Mouse (Mus musculus): ENCODE measurements at regions not wholly inside any gene's neighbourhood (a gene's known extent, or its start where the extent isn't known, plus 50 kb on each side); places are given as distances from the start of the nearest gene placed in this dataset.

DNA sequence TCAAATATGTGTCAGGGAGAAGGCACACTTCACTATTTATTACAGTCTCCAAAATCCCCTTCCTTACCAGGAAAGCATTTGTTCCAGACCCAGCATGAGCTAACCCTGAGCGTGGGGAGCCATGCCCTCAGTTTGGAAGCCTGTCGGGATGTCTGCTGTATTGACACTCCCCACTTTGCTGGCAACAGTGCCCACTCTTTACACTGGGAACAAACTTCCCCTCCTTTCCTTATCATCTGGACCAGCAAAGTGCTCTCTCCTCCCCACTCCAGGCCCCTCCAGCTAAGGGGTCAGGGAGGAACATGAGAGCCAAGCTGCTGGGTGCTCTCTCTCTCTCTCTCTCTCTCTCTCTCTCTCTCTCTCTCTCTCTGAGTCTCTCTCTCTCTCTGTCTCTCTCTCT is 310.7 kb upstream of the 1700056E22Rik start:
- Histone ChIP-seq H3K9me3 (replicated peaks; ENCODE audit: insufficient read depth, low read length) (no peaks in the 10 kb centered on the region), H3K9ac (ENCODE audit: control insufficient read depth, low read depth, low read length, poor library complexity, severe bottlenecking) (no peak overlapping the region), H3K27me3 (ENCODE audit: control insufficient read depth in 1 of 2, insufficient read depth in 2 of 2, low read length in 2 of 2) (no peaks in the 10 kb centered on the region), H3K79me2 (ENCODE audit: control insufficient read depth, insufficient read depth, low read length, poor library complexity) (no peaks in the 10 kb centered on the region), H3K36me3 (ENCODE audit: control insufficient read depth in 1 of 2, insufficient read depth in 2 of 2, low read length in 2 of 2) (no peaks in the 10 kb centered on the region), H3K27ac (ENCODE audit: control insufficient read depth, low read depth, low read length) (no peak overlapping the region), H3K4me3 (ENCODE audit: control insufficient read depth in 1 of 2, insufficient read depth in 1 of 2, low read depth in 2 of 2, low read length in 2 of 2) (no peak overlapping the region), H3K4me1 (ENCODE audit: control insufficient read depth in 1 of 2, insufficient read depth in 2 of 2, low read length in 2 of 2) (no peaks in the 10 kb centered on the region)
- no peak for DNase-seq (ENCODE audit: low read depth, low spot score)
- TF ChIP-seq CTCF (IDR thresholded peaks at IDR 0.05 in 2 of 3, conservative IDR thresholded peaks at IDR 0.05 in 1 of 3; ENCODE audit: control insufficient read depth in 1 of 3, insufficient read depth in 1 of 3, low read depth in 2 of 3, low read length in 3 of 3, poor library complexity in 1 of 3, severe bottlenecking in 1 of 3), result no peak
- no peak for TF ChIP-seq MAFK (IDR thresholded peaks at IDR 0.05; ENCODE audit: borderline replicate concordance, low read depth, low read length)
- no peak for TF ChIP-seq ZC3H11A (IDR thresholded peaks at IDR 0.05; ENCODE audit: low read depth, low read length)

DNA sequence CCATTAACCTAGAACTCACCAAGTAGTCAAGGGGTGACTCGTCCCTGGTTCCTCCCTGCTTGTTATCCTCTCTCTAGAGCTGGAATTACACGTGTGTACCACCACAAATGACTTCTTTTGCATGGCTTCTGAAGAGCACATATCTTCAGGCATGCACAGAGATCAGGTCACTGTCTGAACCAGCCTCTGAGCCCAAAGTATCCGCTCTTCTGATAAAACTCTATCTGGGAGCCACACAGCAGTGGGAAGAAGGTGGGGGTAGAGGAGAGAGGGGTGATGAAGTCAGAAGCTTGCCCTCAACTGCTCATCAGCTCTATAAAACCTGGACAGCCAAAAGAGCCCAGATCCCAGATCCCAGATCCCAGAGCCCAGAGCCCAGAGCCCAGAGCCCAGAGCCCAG is 301.9 kb upstream of the 1700056E22Rik start:
- Histone ChIP-seq H3K27ac (ENCODE audit: control insufficient read depth, low read depth, low read length) (no peak overlapping the region), H3K9me3 (replicated peaks; ENCODE audit: insufficient read depth, low read length) (no peaks in the 10 kb centered on the region), H3K4me1 (ENCODE audit: control insufficient read depth in 1 of 2, insufficient read depth in 2 of 2, low read length in 2 of 2) (no peaks in the 10 kb centered on the region), H3K9ac (ENCODE audit: control insufficient read depth, low read depth, low read length, poor library complexity, severe bottlenecking) (no peak overlapping the region), H3K27me3 (ENCODE audit: control insufficient read depth in 1 of 2, insufficient read depth in 2 of 2, low read length in 2 of 2) (no peaks in the 10 kb centered on the region), H3K36me3 (ENCODE audit: control insufficient read depth in 1 of 2, insufficient read depth in 2 of 2, low read length in 2 of 2) (no peaks in the 10 kb centered on the region), H3K79me2 (ENCODE audit: control insufficient read depth, insufficient read depth, low read length, poor library complexity) (no peaks in the 10 kb centered on the region), H3K4me3 (ENCODE audit: control insufficient read depth in 1 of 2, insufficient read depth in 1 of 2, low read depth in 2 of 2, low read length in 2 of 2) (no peak overlapping the region)
- DNase-seq (ENCODE audit: low read depth, low spot score), result no peak
- no peak for TF ChIP-seq TCF12 (IDR thresholded peaks at IDR 0.05; ENCODE audit: low read depth, low read length)
- TF ChIP-seq E2F4 (IDR thresholded peaks at IDR 0.05; ENCODE audit: borderline replicate concordance, low read depth, low read length), result no peak
- no peak for TF ChIP-seq RCOR1 (IDR thresholded peaks at IDR 0.05; ENCODE audit: low read depth, low read length)
- no peak for TF ChIP-seq ZMIZ1 (IDR thresholded peaks at IDR 0.05; ENCODE audit: low read depth, low read length)
- no peak for TF ChIP-seq UBTF (IDR thresholded peaks at IDR 0.05; ENCODE audit: borderline replicate concordance, insufficient read depth, low read depth, low read length)
- TF ChIP-seq JUND (IDR thresholded peaks at IDR 0.05; ENCODE audit: low read depth, low read length), result no peak
- no peak for TF ChIP-seq ZNF384 (IDR thresholded peaks at IDR 0.05; ENCODE audit: low read depth, low read length)
- TF ChIP-seq NELFE (IDR thresholded peaks at IDR 0.05; ENCODE audit: low read depth, low read length), result no peak
- no peak for TF ChIP-seq MAFK (IDR thresholded peaks at IDR 0.05; ENCODE audit: borderline replicate concordance, low read depth, low read length)
- TF ChIP-seq MAX (IDR thresholded peaks at IDR 0.05; ENCODE audit: low read length), result no peak
- TF ChIP-seq SMC3 (IDR thresholded peaks at IDR 0.05; ENCODE audit: low read depth, low read length), result no peak
- TF ChIP-seq MYB (IDR thresholded peaks at IDR 0.05; ENCODE audit: low read depth, low read length), result no peak
- TF ChIP-seq RAD21 (IDR thresholded peaks at IDR 0.05; ENCODE audit: low read depth, low read length), result no peak
- no peak for TF ChIP-seq POLR2AphosphoS5 (IDR thresholded peaks at IDR 0.05; ENCODE audit: borderline replicate concordance, low read depth, low read length)
- TF ChIP-seq ELF1 (IDR thresholded peaks at IDR 0.05; ENCODE audit: low read depth, low read length), result no peak
- TF ChIP-seq CHD2 (IDR thresholded peaks at IDR 0.05; ENCODE audit: low read length), result no peak
- TF ChIP-seq CHD1 (IDR thresholded peaks at IDR 0.05; ENCODE audit: low read depth, low read length), result no peak
- TF ChIP-seq MXI1 (IDR thresholded peaks at IDR 0.05; ENCODE audit: low read depth, low read length), result no peak
- no peak for TF ChIP-seq MYC (IDR thresholded peaks at IDR 0.05; ENCODE audit: low read depth, low read length)

Data from MEL (cell line).